Mouse (Mus musculus) gastrocnemius, adult 2 months (tissue): ENCODE results near the gene Daxx. TPM values are rescaled to one million over a fixed set of nuclear protein-coding genes. Genes with fewer than 3 reads are reported as not detected.
"Not testable (repeated sequence)": the region's sequence is repeated elsewhere in the genome, so short reads cannot be mapped to it uniquely, and the experiment has no call there.

Experiments
- DNase-seq: peaks from one replicate; pipeline ENCODE4 v3.0.0; 2022
- H3K27ac ChIP-seq: fragments of 200-600 bp; 2 replicates; pipeline ENCODE4 v1.8.1; 2022; ENCODE audit warnings: mild to moderate bottlenecking
- H3K4me3 ChIP-seq: fragments of 200-600 bp; 2 replicates; pipeline ENCODE4 v1.8.1; 2022; ENCODE audit warnings: mild to moderate bottlenecking, moderate library complexity
- CTCF ChIP-seq: fragments of 200-600 bp; IDR thresholded peaks from 2 replicates; pipeline ENCODE4 v1.8.1; 2022; ENCODE audit warnings: antibody characterized with exemption, mild to moderate bottlenecking, moderate library complexity
- intact Hi-C: fragments of 180-260 bp; cut with DNase I; formaldehyde crosslinking; loops from one replicate; pipeline ENCODE4 v1.15.1; 2025
- total RNA-seq, 2 experiments: library from RNA; stranded (reverse); gene quantifications; 2 replicates each; pipeline ENCODE4 v1.2.3; 2021

Gene Daxx
- total RNA-seq, 2 experiments from 2014 or later: 13.3 to 13.9 TPM

DNA sequence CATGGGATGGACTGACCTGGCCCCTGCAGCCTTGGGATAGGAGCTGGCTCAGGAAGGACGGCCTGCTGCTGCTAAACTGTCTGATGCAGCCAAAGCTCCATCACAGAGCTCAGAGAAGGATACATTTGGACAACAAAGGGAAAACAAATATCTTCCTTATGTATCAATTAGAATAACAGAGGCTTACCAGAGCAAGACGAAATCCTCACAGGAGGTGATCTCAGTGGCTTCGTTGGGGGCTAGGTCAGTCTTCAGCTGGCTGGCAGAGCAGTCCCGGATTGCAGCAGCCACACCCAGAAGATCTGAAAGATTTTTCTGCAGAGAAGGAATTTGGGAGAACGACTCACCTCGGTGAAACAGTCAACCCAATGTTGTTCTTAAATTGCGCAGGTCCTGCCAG, 16.8 kb upstream of the Daxx start:
- H3K27ac ChIP-seq: no peak overlapping the region
- no peak overlapping the region for H3K4me3 ChIP-seq
- TF ChIP-seq CTCF: no peak
- no peak for DNase-seq
- intact Hi-C loops: no loop called here

GRCm38 (mm10) chr17:33893011-33893410, 16.2 kb upstream of the Daxx start:
- intact Hi-C loops, DNase-seq: not testable (repeated sequence)

DNA sequence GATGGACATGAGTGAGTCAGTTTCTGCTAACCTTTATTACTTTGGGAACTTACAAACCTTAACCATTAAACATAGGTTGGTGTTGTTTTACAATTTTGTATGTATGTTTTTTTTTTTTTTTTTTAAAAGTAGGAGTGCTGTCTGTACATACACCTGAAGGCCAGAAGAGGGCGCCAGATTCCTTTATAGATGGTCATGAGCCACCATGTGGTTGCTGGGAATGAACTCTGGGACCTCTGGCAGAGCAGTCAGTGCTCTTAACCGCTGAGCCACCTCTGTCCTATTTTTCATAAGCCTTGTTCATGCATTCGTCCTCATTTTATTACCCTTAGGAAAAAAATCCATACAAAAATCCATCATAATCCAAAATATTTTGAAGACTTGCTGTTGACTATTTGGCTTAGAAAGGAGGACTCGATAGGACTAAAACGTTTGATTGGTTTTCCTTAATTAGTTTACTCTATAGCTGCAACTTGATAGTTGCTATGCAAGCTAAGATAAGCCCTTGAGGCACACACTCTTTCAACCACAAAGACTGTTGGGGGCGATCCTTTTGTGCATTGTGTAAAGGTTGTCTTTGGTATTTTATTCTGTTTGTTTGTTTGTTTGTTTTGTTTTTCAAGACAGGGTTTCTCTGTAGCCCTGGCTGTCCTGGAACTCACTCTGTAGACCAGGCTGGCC, 12.0 kb upstream of the Daxx start:
- intact Hi-C loops: no loop called here
- Histone ChIP-seq H3K4me3 (no peak overlapping the region), H3K27ac (peak overlapping the region; percentile 38)
- TF ChIP-seq CTCF: peak; percentile 70
- no peak for DNase-seq

More at GRCm38 (mm10) chr17:33893011-33893410, 16.2 kb upstream of the Daxx start:
- not testable (repeated sequence) for H3K27ac ChIP-seq, H3K4me3 ChIP-seq

DNA sequence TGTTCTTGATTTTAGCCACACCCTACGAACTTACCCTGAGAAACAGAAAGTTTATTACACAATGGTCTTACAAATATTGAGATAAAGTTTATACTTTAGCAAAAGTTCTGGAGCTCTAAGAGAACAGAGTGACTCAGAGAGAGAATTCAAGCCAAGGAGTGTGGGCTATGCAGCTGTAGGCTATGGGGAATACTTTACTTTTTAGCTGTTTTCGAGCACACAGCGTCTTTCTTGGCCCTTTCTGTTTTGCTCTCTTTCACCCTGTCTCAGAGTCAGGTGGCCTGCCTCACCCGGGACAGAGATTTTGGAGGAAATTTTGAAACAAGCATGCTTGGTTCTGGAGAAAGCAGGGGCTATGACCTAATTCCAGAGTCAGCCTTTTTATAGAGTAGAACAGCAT, 11.0 kb upstream of the Daxx start:
- DNase-seq, intact Hi-C loops, H3K4me3 ChIP-seq: not testable (repeated sequence)
- peak overlapping the region; percentile 43; the same call in 1 of the 2 replicates for H3K27ac ChIP-seq

GRCm38 (mm10) chr17:33899642-33900041, 9.6 kb upstream of the Daxx start:
- Histone ChIP-seq H3K27ac (no peak overlapping the region), H3K4me3 (no peak overlapping the region)
- no peak for DNase-seq
- TF ChIP-seq CTCF: no peak
- intact Hi-C loops: no loop called here

DNA sequence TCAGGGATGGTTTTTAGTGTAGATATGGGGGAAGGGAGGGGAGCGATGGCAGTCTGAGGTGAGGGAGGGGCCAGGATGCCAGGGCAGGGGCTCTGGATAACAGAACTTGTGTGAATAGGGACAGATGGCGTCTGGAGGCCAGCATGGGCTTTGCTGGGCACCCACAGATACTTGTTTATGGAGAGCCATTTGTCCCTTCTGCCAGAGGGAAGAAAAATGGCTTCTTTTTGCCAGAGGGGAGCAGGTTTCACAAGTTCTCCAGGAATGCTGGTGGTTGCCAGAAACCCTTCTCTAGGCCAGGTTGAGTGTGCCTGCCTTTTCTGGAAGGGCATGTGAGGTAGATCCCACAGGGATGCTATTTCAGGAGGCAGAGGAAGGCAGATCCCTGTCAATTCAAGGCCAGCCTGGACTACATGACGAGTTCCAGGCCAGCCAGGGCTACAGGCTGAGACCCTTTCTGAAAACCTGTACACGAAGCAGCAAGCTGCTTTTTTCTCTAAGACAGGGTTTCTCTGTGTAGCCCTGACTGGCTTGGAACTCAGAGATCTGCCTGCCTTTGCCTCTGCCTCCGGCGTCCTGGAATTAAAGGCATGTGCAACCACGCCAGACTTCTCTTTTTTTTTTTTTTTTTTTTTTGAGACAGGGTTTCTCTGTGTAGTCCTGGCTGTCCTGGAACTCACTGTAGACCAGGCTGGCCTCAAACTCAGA, 8.8 kb upstream of the Daxx start:
- Histone ChIP-seq H3K4me3 (no peak overlapping the region), H3K27ac (peak overlapping the region; percentile 2; the same call in 1 of the 2 replicates)
- intact Hi-C loops: no loop called here
- no peak for DNase-seq
- no peak for TF ChIP-seq CTCF

DNA sequence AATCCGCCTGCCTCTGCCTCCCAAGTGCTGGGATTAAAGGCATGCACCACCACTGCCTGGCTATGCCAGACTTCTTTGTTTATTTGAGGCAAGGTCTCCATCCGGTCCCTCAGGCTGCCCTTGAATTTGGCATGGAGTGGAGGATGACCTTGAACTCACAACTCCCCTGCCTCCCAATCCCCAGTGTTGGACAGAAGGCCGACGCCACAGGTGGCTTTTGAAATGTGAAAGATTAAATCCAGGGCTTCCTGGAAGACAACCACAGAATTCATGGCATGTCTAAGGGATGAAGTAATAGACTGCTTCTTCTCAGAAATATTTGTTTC, 8.3 kb upstream of the Daxx start:
- Histone ChIP-seq H3K4me3 (no peak overlapping the region), H3K27ac (no peak overlapping the region)
- intact Hi-C loops: no loop called here
- TF ChIP-seq CTCF: no peak
- DNase-seq: no peak

DNA sequence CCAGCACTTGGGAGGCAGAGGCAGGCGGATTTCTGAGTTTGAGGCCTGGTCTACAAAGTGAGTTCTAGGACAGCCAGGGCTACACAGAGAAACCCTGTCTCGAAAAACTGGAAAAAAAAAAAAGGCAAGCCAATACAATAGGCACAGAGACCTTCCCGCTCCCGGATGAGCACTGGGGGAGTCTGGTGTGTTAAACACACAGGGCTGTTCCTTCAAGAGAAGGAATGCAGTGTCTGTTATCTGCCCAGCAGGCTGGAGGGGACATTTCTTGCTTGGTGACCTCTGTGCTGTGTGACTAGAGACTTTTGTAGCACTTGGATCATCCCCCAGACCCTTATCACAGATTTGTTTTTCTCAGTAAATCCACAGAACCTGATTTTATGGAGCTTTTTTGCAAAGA, 7.6 kb upstream of the Daxx start:
- intact Hi-C loops: no loop called here
- no peak overlapping the region for H3K27ac ChIP-seq
- DNase-seq: no peak
- TF ChIP-seq CTCF: no peak
- no peak overlapping the region for H3K4me3 ChIP-seq

GRCm38 (mm10) chr17:33902079-33902478, 7.1 kb upstream of the Daxx start:
- intact Hi-C loops: no loop called here
- Histone ChIP-seq H3K27ac (no peak overlapping the region), H3K4me3 (no peak overlapping the region)
- TF ChIP-seq CTCF: no peak
- no peak for DNase-seq

DNA sequence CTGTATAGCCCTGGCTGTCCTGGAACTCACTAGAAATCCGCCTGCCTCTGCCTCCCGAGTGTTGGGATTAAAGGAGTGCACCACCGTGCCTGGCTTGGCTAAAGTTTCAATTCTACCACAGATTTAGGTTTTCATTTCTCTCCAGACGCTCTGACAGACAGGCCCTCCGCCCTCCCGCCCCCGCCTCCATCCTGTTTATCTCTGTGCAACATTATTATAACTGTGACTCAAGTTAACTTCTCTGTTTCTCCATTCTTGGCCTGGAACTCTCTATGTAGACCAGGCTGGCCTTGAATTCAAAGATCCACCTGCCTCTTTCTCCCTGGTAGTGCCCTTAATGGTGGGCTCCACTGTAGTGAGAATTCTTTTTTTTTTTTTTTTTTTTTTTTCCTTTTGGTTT, 6.7 kb upstream of the Daxx start:
- no peak for TF ChIP-seq CTCF
- H3K27ac ChIP-seq: no peak overlapping the region
- H3K4me3 ChIP-seq: no peak overlapping the region
- no peak for DNase-seq
- intact Hi-C loops: no loop called here

DNA sequence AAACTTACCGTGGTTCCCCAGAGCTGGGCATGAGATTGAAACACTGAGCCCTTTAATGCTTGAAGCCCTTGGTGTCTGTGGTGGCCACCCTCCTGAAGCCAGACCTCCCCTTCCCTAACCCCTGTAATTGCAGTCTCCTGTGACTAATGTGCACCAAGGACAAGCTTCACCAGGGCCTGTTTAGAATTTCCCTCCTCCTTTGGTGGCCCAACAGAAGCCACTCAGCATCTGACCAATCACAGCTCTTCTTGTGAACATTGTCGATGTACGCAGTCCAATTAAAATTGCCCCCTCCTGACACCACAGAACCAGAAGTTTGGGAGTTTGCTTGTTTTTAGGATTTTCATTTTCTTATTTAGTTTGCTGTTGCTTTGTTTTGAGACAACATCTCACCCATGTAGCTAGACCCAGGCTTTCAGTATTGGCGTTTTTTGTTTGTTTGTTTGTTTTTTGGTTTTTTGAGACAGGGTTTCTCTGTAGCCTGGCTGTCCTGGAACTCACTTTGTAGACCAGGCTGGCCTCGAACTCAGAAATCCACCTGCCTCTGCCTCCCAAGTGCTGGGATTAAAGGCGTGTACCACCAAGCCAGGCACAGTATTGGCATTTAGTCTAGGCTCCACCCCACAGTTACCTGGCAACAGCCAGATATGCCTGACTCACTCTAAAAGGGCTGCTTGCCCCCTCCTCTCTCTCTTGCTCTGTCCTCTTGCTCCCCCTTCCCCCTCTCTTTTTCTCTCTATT, 5.1 kb upstream of the Daxx start:
- intact Hi-C loops, H3K4me3 ChIP-seq, H3K27ac ChIP-seq, DNase-seq: not testable (repeated sequence)

DNA sequence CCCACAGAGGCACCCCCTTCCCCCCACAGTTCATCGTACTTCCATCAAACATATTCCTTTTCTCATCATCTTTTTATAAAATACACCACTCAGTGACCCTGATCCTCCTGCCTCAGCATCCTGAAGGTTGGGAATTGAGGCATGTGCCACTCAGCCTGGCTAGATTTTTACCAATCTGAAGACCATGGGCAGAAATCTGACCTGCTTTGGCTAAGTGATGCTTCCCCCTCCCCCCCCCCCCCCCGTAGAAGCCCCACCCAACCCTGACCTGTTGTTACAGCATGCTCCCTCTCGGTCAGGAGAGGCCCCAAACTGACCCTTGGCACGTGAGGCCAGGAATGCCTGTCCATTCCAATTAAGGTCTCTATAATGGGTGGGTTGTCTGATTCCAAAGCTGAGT, 4.4 kb upstream of the Daxx start, which contains the start of gene Platr17:
Gene Platr17, plus strand, starts transcription at position 301 of the 400 bp plus-strand sequence.
- intact Hi-C loops, H3K27ac ChIP-seq, DNase-seq, H3K4me3 ChIP-seq: not testable (repeated sequence)

GRCm38 (mm10) chr17:33908331-33909076, 710 bp upstream of the Daxx start:
- intact Hi-C loops: no loop called here
- peak; percentile 60 for DNase-seq
- Histone ChIP-seq H3K27ac (peak overlapping the region; percentile 97), H3K4me3 (peak overlapping the region; percentile 92)
- no peak for TF ChIP-seq CTCF
